Mouse (Mus musculus): ENCODE measurements around the gene Spata31d1a. TPM values are rescaled to one million over a fixed set of nuclear protein-coding genes. Genes with fewer than 3 reads are reported as not detected.
A peak's percentile ranks its signal among the peaks of the same experiment; 100 is the strongest.

Gene Spata31d1a
- total and polyA plus RNA-seq, 3 experiments = 0.19 TPM; not detected in 2

GRCm38 (mm10) chr13:59656975-59657388 lies 53.1 kb downstream of the Spata31d1a start:
- Histone ChIP-seq H3K27me3 (replicated peaks) (no peaks in the 10 kb centered on the region), H3K9ac (ENCODE audit: insufficient read depth, low read depth) (no peak overlapping the region), H3K27ac (ENCODE audit: insufficient read depth, low read depth) (peak overlapping the region; percentile 4; the same call in 1 of the 2 replicates), H3K4me1 (ENCODE audit: control insufficient read depth in 1 of 2, insufficient read depth in 2 of 2) (peaks cover 13 to 35% of the 10 kb centered on the region in 2 experiments), H3K9me3 (replicated peaks; ENCODE audit: low read length) (peaks cover 2% of the 10 kb centered on the region), H3K4me3 (replicated peaks in 1 of 3; ENCODE audit: low read depth in 2 of 3, low read length in 2 of 3, poor library complexity in 1 of 3) (peak overlapping the region in 1 of 3 experiments; percentile 37), H3K79me2 (replicated peaks; ENCODE audit: control insufficient read depth, extremely low read depth, insufficient read depth, poor library complexity, severe bottlenecking) (no peaks in the 10 kb centered on the region), H3K4me2 (ENCODE audit: insufficient read depth, low read depth, poor library complexity, severe bottlenecking) (no peak overlapping the region), H3K36me3 (replicated peaks in 1 of 2; ENCODE audit: control insufficient read depth in 1 of 2, insufficient read depth in 1 of 2, low read length in 1 of 2) (peaks cover 4 to 56% of the 10 kb centered on the region in 2 experiments)
- TF ChIP-seq TCF12 (IDR thresholded peaks at IDR 0.05; ENCODE audit: low read depth, low read length) (no peak), BHLHE40 (IDR thresholded peaks at IDR 0.05; ENCODE audit: low read depth, low read length) (no peak), ZC3H11A (IDR thresholded peaks at IDR 0.05; ENCODE audit: low read depth, low read length) (no peak), ZMIZ1 (IDR thresholded peaks at IDR 0.05; ENCODE audit: low read depth, low read length) (no peak), ELF1 (IDR thresholded peaks at IDR 0.05; ENCODE audit: low read depth, low read length) (no peak), JUN (IDR thresholded peaks at IDR 0.05; ENCODE audit: insufficient read depth, low read depth, low read length) (no peak), PAX5 (IDR thresholded peaks at IDR 0.05; ENCODE audit: low read length) (no peak), RCOR1 (conservative IDR thresholded peaks at IDR 0.05; ENCODE audit: low read depth, low read length) (no peak), MYC (IDR thresholded peaks at IDR 0.05; ENCODE audit: low read depth, low read length) (no peak), MAX (IDR thresholded peaks at IDR 0.05; ENCODE audit: low read length) (no peak), TBP (conservative IDR thresholded peaks at IDR 0.05; ENCODE audit: low read depth, low read length) (no peak)
- DNase-seq (ENCODE audit: extremely low read depth) = peak; percentile 46
- dilution Hi-C loops (cut with MboI; ENCODE audit: extremely low pct_ligation_motif_present, extremely low pct_unique_long_range_greater_than_20kb, low sequenced_read_pairs) (no loop called here), in situ Hi-C loops (cut with MboI; ENCODE audit: low pct_ligation_motif_present, low pct_unique_long_range_greater_than_20kb, low sequenced_read_pairs) (no loop called here)

GRCm38 (mm10) chr13:59656316-59656832 lies 53.8 kb downstream of the Spata31d1a start:
- in situ Hi-C loops (cut with MboI; ENCODE audit: low pct_ligation_motif_present, low pct_unique_long_range_greater_than_20kb, low sequenced_read_pairs) (no loop called here), dilution Hi-C loops (cut with MboI; ENCODE audit: extremely low pct_ligation_motif_present, extremely low pct_unique_long_range_greater_than_20kb, low sequenced_read_pairs) (no loop called here)
- Histone ChIP-seq H3K9ac (ENCODE audit: insufficient read depth, low read depth) (no peak overlapping the region), H3K27me3 (replicated peaks) (no peaks in the 10 kb centered on the region), H3K9me3 (replicated peaks; ENCODE audit: low read length) (peaks cover 2% of the 10 kb centered on the region), H3K4me1 (ENCODE audit: control insufficient read depth in 1 of 2, insufficient read depth in 2 of 2) (peaks cover 13 to 38% of the 10 kb centered on the region in 2 experiments), H3K4me2 (ENCODE audit: insufficient read depth, low read depth, poor library complexity, severe bottlenecking) (peak overlapping the region; percentile 48; the same call in 1 of the 2 replicates), H3K27ac (ENCODE audit: insufficient read depth, low read depth) (0 out of 2 replicates have a peak overlapping the region, but pooled peaks have one; percentile 4), H3K36me3 (replicated peaks in 1 of 2; ENCODE audit: control insufficient read depth in 1 of 2, insufficient read depth in 1 of 2, low read length in 1 of 2) (peaks cover 3 to 52% of the 10 kb centered on the region in 2 experiments), H3K79me2 (replicated peaks; ENCODE audit: control insufficient read depth, extremely low read depth, insufficient read depth, poor library complexity, severe bottlenecking) (no peaks in the 10 kb centered on the region), H3K4me3 (replicated peaks in 1 of 3; ENCODE audit: low read depth in 2 of 3, low read length in 2 of 3, poor library complexity in 1 of 3) (peak overlapping the region in 2 of 3 experiments; percentile 1 to 37)
- peak; percentile 80 for DNase-seq (ENCODE audit: extremely low read depth)
- peak; percentile 51; the same call in 1 of the 2 replicates for TF ChIP-seq ELF1 (IDR thresholded peaks at IDR 0.05; ENCODE audit: low read depth, low read length)
- TF ChIP-seq SIN3A (IDR thresholded peaks at IDR 0.05; ENCODE audit: low read length) = no peak
- no peak for TF ChIP-seq ZNF384 (IDR thresholded peaks at IDR 0.05; ENCODE audit: low read depth, low read length)
- no peak for TF ChIP-seq MAFK (IDR thresholded peaks at IDR 0.05; ENCODE audit: insufficient replicate concordance, low read length)
- peak; percentile 43 for TF ChIP-seq IRF4 (IDR thresholded peaks at IDR 0.05; ENCODE audit: low read depth, low read length)
- TF ChIP-seq MXI1 (IDR thresholded peaks at IDR 0.05; ENCODE audit: low read depth, low read length) = peak; percentile 57; the same call in 1 of the 2 replicates
- TF ChIP-seq E2F4 (IDR thresholded peaks at IDR 0.05; ENCODE audit: insufficient replicate concordance, low read depth, low read length) = no peak
- no peak for TF ChIP-seq PAX5 (IDR thresholded peaks at IDR 0.05; ENCODE audit: low read length)
- TF ChIP-seq RCOR1 (conservative IDR thresholded peaks at IDR 0.05; ENCODE audit: low read depth, low read length) = no peak
- no peak for TF ChIP-seq JUN (IDR thresholded peaks at IDR 0.05; ENCODE audit: insufficient read depth, low read depth, low read length)
- TF ChIP-seq USF2 (conservative IDR thresholded peaks at IDR 0.05; ENCODE audit: low read depth, low read length) = no peak
- no peak for TF ChIP-seq SMC3 (IDR thresholded peaks at IDR 0.05; ENCODE audit: low read depth, low read length)
- TF ChIP-seq JUND (conservative IDR thresholded peaks at IDR 0.05; ENCODE audit: low read depth, low read length) = no peak
- peak; percentile 62; the same call in 1 of the 2 replicates for TF ChIP-seq NELFE (IDR thresholded peaks at IDR 0.05; ENCODE audit: low read depth, low read length)
- TF ChIP-seq CHD2 (IDR thresholded peaks at IDR 0.05; ENCODE audit: low read length) = no peak
- TF ChIP-seq HCFC1 (IDR thresholded peaks at IDR 0.05; ENCODE audit: low read depth, low read length) = peak; percentile 17; the same call in 1 of the 2 replicates
- TF ChIP-seq TBP (conservative IDR thresholded peaks at IDR 0.05; ENCODE audit: low read depth, low read length) = no peak; the same call in 1 of the 2 replicates
- TF ChIP-seq GABPA (IDR thresholded peaks at IDR 0.05; ENCODE audit: insufficient replicate concordance, low read depth, low read length) = no peak
- no peak for TF ChIP-seq ZC3H11A (IDR thresholded peaks at IDR 0.05; ENCODE audit: low read depth, low read length)
- peak; percentile 27; the same call in 1 of the 2 replicates for TF ChIP-seq ETS1 (conservative IDR thresholded peaks at IDR 0.05; ENCODE audit: low read depth, low read length)
- TF ChIP-seq NRF1 (IDR thresholded peaks at IDR 0.05; ENCODE audit: low read depth, low read length) = no peak
- no peak for TF ChIP-seq RAD21 (IDR thresholded peaks at IDR 0.05; ENCODE audit: low read depth, low read length)
- peak; percentile 84 for TF ChIP-seq MYC (IDR thresholded peaks at IDR 0.05; ENCODE audit: low read depth, low read length)
- TF ChIP-seq POLR2AphosphoS2 (IDR thresholded peaks at IDR 0.05; ENCODE audit: low read depth, low read length) = no peak
- peak; percentile 42; the same call in 1 of the 2 replicates for TF ChIP-seq EP300 (IDR thresholded peaks at IDR 0.05; ENCODE audit: low read length)
- TF ChIP-seq POLR2A (IDR thresholded peaks at IDR 0.05; ENCODE audit: low read depth, low read length) = peak; percentile 44; the same call in 1 of the 2 replicates
- TF ChIP-seq UBTF (IDR thresholded peaks at IDR 0.05; ENCODE audit: low read depth, low read length) = no peak

All from CH12.LX (cell line).